Mouse (Mus musculus) brain, embryonic 14.5 days (tissue): ENCODE data around the gene St8sia1. TPM values are rescaled to one million over a fixed set of nuclear protein-coding genes. Genes with fewer than 3 reads are reported as not detected.
"Not testable (repeated sequence)": the region's sequence is repeated elsewhere in the genome, so short reads cannot be mapped to it uniquely, and the experiment has no call there.

ENCODE experiments used
- DNase-seq: peaks from one replicate; pipeline ENCODE4 v3.0.0-alpha.2; 2011; ENCODE audit warnings: low read depth
- CTCF ChIP-seq: fragments of 200-500 bp; IDR thresholded peaks from 2 replicates; pipeline ENCODE4 v1.5.1; 2012; ENCODE audit warnings: inconsistent platforms, mild to moderate bottlenecking, moderate library complexity, borderline replicate concordance; ENCODE audit not compliant: insufficient read depth, insufficient read length; ENCODE audit errors: extremely low read depth
- POLR2A ChIP-seq: fragments of 200-500 bp; IDR thresholded peaks from 2 replicates; pipeline ENCODE4 v1.6.1; 2012; ENCODE audit warnings: mild to moderate bottlenecking, inconsistent platforms, borderline replicate concordance; ENCODE audit not compliant: poor library complexity, insufficient read depth, insufficient read length, severe bottlenecking; ENCODE audit errors: extremely low read depth
- polyA plus RNA-seq: library from polyadenylated mRNA; depleted of rRNA; stranded (reverse); fragments of >200 nt; gene quantifications from 2 replicates; pipeline ENCODE4 v1.2.3, GENCODE M21; 2012

St8sia1 gene
- polyA plus RNA-seq, 1 experiment: 20.6 TPM

- TF ChIP-seq CTCF: no peak
- no peak for TF ChIP-seq POLR2A
- peak; percentile 39 for DNase-seq
Measured at GRCm38 (mm10) chr6:142992099-142992498, 27.8 kb upstream of the St8sia1 start.

- no peak for DNase-seq
- TF ChIP-seq CTCF (no peak), POLR2A (no peak)
Measured at GRCm38 (mm10) chr6:142991391-142992059, 27.3 kb upstream of the St8sia1 start.

GRCm38 (mm10) chr6:142990516-142990915, 26.3 kb upstream of the St8sia1 start:
- DNase-seq: no peak
- TF ChIP-seq CTCF (no peak), POLR2A (no peak)

GRCm38 (mm10) chr6:142989495-142989894, 25.2 kb upstream of the St8sia1 start:
- no peak for TF ChIP-seq CTCF
- DNase-seq: no peak

- TF ChIP-seq POLR2A (no peak), CTCF (peak; percentile 92)
- peak; percentile 58 for DNase-seq
Measured at GRCm38 (mm10) chr6:142988753-142989152, 24.5 kb upstream of the St8sia1 start.

GRCm38 (mm10) chr6:142988231-142988630, 24.0 kb upstream of the St8sia1 start:
- no peak for TF ChIP-seq POLR2A
- TF ChIP-seq CTCF: no peak
- DNase-seq: no peak

GRCm38 (mm10) chr6:142987616-142988015, 23.4 kb upstream of the St8sia1 start:
- TF ChIP-seq POLR2A: no peak
- TF ChIP-seq CTCF: no peak
- DNase-seq: no peak

- DNase-seq: not testable (repeated sequence)
Measured at GRCm38 (mm10) chr6:142986706-142987105, 22.5 kb upstream of the St8sia1 start.

GRCm38 (mm10) chr6:142985561-142986238, 21.4 kb upstream of the St8sia1 start:
- DNase-seq: not testable (repeated sequence)

GRCm38 (mm10) chr6:142979665-142980660, 15.7 kb upstream of the St8sia1 start:
- TF ChIP-seq POLR2A (no peak), CTCF (no peak)
- peak; percentile 60 for DNase-seq

- 0 out of 2 replicates have a peak, but pooled peaks have one; percentile 19 for TF ChIP-seq CTCF
- TF ChIP-seq POLR2A: no peak
Measured at GRCm38 (mm10) chr6:142977221-142977620, 13.0 kb upstream of the St8sia1 start.

GRCm38 (mm10) chr6:142973289-142973688, 9.0 kb upstream of the St8sia1 start:
- no peak for DNase-seq
- TF ChIP-seq POLR2A (no peak), CTCF (no peak)

More at GRCm38 (mm10) chr6:142977221-142977620, 13.0 kb upstream of the St8sia1 start:
- no peak for DNase-seq

- TF ChIP-seq CTCF: no peak
- TF ChIP-seq POLR2A: no peak
- DNase-seq: no peak
Measured at GRCm38 (mm10) chr6:142972205-142972604, 8.0 kb upstream of the St8sia1 start.
